10 mouse cellular contexts compared by ENCODE assay signal in the genomic region with DNA sequence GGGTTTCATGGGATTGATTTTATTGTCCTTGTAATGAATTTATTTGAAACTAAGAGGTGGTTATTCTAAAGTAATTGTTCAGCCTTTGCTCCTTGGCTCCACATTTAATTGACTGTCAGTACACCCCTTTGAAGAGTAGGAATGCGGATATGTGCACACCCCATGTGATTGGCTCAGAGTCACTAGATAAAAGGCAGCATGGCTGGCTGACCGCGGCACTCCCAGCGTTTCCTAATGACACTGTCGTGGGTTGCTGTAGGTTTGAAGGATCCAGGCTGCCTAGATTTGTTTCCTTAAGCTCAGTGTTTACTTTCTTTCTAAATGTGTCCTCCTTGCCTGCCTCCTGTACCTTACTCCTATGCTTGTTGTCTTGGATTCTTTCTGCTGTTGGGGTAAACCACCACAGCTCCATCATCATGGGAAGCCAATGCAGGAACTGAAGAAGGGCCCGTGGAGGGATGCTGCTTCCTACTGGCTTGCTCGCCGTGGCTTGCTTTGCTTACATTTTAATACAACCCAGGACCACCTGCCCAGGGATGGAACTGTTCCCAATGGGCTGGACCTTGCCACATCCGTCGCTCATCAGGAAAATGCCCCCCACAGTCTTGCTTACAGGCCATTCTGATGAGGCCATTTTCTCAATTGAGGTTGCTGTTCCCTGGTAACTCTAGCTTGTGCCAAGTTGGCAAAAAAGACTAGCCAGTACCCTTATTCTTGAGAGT.
A peak's percentile ranks its signal among the peaks of the same experiment; 100 is the strongest.
DNase-seq lines count a peak whose midpoint lies in the region; ATAC-seq and TF ChIP-seq lines count a peak whose summit lies in the region.
"Had no signal": no experiment of that assay in that cellular context is flagged by ENCODE, and none has a peak within 500 bp of the region (broad histone marks: within the 10 kb centered on the region; RNA-seq: fewer than 3 reads in every experiment).

No protein-coding gene starts in this region.

- TF ChIP-seq CTCF in left cerebral cortex, adult 2 months (IDR thresholded peaks at IDR 0.05), result no peak
- TF ChIP-seq CTCF in kidney, postnatal 0 days (IDR thresholded peaks at IDR 0.05; ENCODE audit: low read depth), result no peak

- ATAC-seq in forebrain, embryonic 15.5 days (replicated peaks), result peak; percentile 55; the same call in 1 of the 2 replicates
- peak; percentile 73; the same call in 1 of the 2 replicates for ATAC-seq in kidney, postnatal 0 days (replicated peaks; ENCODE audit: low FRiP score, low read depth)
- peak; percentile 50; the same call in 1 of the 2 replicates for ATAC-seq in neural tube, embryonic 14.5 days (ENCODE audit: low read depth)

- intact Hi-C loops in left cerebral cortex, adult 2 months (cut with DNase I), result no loop called here

- DNase-seq in left cerebral cortex, adult 2 months (ENCODE audit: extremely low spot score in 1 of 2, low spot score in 2 of 2), result no peak
- no peak for DNase-seq in left cerebral cortex, adult 11 months (ENCODE audit: low spot score)
- peak; percentile 82 for DNase-seq in kidney, postnatal 0 days (ENCODE audit: low spot score)
- no peak for DNase-seq in natural killer cell, adult 2 months (ENCODE audit: low spot score in 2 of 2)
- no peak for DNase-seq in testis, postnatal 14 days (ENCODE audit: low spot score)
- DNase-seq in left cerebral cortex, adult 8-10 months (ENCODE audit: low spot score in 2 of 2), result no peak

- H3K27me3 ChIP-seq in forebrain, embryonic 15.5 days, result no peaks in the 10 kb centered on the region
- no peaks in the 10 kb centered on the region for H3K27me3 ChIP-seq in kidney, postnatal 0 days (ENCODE audit: insufficient read depth, low read length)
- no peaks in the 10 kb centered on the region for H3K27me3 ChIP-seq in neural tube, embryonic 14.5 days (ENCODE audit: control insufficient read depth, insufficient read depth, low read length)
- H3K27me3 ChIP-seq: embryonic facial prominence, embryonic 13.5 days; limb, embryonic 15.5 days had no signal

- no peaks in the 10 kb centered on the region for H3K9me3 ChIP-seq in forebrain, embryonic 15.5 days
- H3K9me3 ChIP-seq in kidney, postnatal 0 days (replicated peaks; ENCODE audit: low read length), result no peaks in the 10 kb centered on the region
- no peaks in the 10 kb centered on the region for H3K9me3 ChIP-seq in neural tube, embryonic 14.5 days (ENCODE audit: control insufficient read depth, low read length)
- H3K9me3 ChIP-seq: embryonic facial prominence, embryonic 13.5 days; limb, embryonic 15.5 days had no signal

- H3K4me3 ChIP-seq in left cerebral cortex, adult 2 months, result no peak overlapping the region
- no peak overlapping the region for H3K4me3 ChIP-seq in forebrain, embryonic 15.5 days
- H3K4me3 ChIP-seq in kidney, postnatal 0 days (replicated peaks; ENCODE audit: low read depth, low read length), result no peak overlapping the region
- no peak overlapping the region for H3K4me3 ChIP-seq in neural tube, embryonic 14.5 days (ENCODE audit: low read depth, low read length)
- H3K4me3 ChIP-seq: embryonic facial prominence, embryonic 13.5 days; limb, embryonic 15.5 days had no signal

- no peak overlapping the region for H3K4me2 ChIP-seq in forebrain, embryonic 15.5 days (replicated peaks)
- 0 out of 2 replicates have a peak overlapping the region, but pooled peaks have one; percentile 19 for H3K4me2 ChIP-seq in kidney, postnatal 0 days (ENCODE audit: low read length)
- H3K4me2 ChIP-seq in neural tube, embryonic 14.5 days (ENCODE audit: low read depth, low read length), result no peak overlapping the region
- H3K4me2 ChIP-seq: embryonic facial prominence, embryonic 13.5 days; limb, embryonic 15.5 days had no signal

- no peaks in the 10 kb centered on the region for H3K36me3 ChIP-seq in forebrain, embryonic 15.5 days
- H3K36me3 ChIP-seq in kidney, postnatal 0 days (ENCODE audit: insufficient read depth, low read length), result no peaks in the 10 kb centered on the region
- no peaks in the 10 kb centered on the region for H3K36me3 ChIP-seq in neural tube, embryonic 14.5 days (ENCODE audit: control insufficient read depth, insufficient read depth, low read length)
- H3K36me3 ChIP-seq: embryonic facial prominence, embryonic 13.5 days; limb, embryonic 15.5 days had no signal

- WGBS in forebrain, embryonic 15.5 days, result 34% methylated on average over 10 of the region's 10 CpGs
- WGBS in kidney, postnatal 0 days, result 49% methylated on average over 10 of the region's 10 CpGs
- WGBS in neural tube, embryonic 14.5 days, result 56% methylated on average over 10 of the region's 10 CpGs

- peaks cover 15% of the 10 kb centered on the region; the same call in 1 of the 2 replicates for H3K4me1 ChIP-seq in forebrain, embryonic 15.5 days
- peaks cover 4% of the 10 kb centered on the region; the same call in 1 of the 2 replicates for H3K4me1 ChIP-seq in kidney, postnatal 0 days (replicated peaks; ENCODE audit: insufficient read depth, low read length)
- 0 out of 2 replicates have a peak, but pooled peaks cover 3% of the 10 kb centered on the region for H3K4me1 ChIP-seq in neural tube, embryonic 14.5 days (ENCODE audit: control insufficient read depth, insufficient read depth, low read length)

- peak overlapping the region; percentile 64; the same call in 1 of the 2 replicates for H3K27ac ChIP-seq in left cerebral cortex, adult 2 months
- peak overlapping the region; percentile 60; the same call in 1 of the 2 replicates for H3K27ac ChIP-seq in forebrain, embryonic 15.5 days (replicated peaks)
- H3K27ac ChIP-seq in kidney, postnatal 0 days, result peak overlapping the region; percentile 70
- no peak overlapping the region; the same call in 1 of the 2 replicates for H3K27ac ChIP-seq in neural tube, embryonic 14.5 days (ENCODE audit: low read depth, low read length)
- H3K27ac ChIP-seq: embryonic facial prominence, embryonic 13.5 days had no signal

- H3K9ac ChIP-seq in forebrain, embryonic 15.5 days (replicated peaks), result no peak overlapping the region
- H3K9ac ChIP-seq in kidney, postnatal 0 days (ENCODE audit: low read depth, low read length), result no peak overlapping the region
- no peak overlapping the region for H3K9ac ChIP-seq in neural tube, embryonic 14.5 days (replicated peaks; ENCODE audit: low read depth, low read length)
- H3K9ac ChIP-seq: embryonic facial prominence, embryonic 13.5 days; limb, embryonic 15.5 days had no signal
